Comparison of ENCODE assay signal across 22 mouse cellular contexts in the genomic region with DNA sequence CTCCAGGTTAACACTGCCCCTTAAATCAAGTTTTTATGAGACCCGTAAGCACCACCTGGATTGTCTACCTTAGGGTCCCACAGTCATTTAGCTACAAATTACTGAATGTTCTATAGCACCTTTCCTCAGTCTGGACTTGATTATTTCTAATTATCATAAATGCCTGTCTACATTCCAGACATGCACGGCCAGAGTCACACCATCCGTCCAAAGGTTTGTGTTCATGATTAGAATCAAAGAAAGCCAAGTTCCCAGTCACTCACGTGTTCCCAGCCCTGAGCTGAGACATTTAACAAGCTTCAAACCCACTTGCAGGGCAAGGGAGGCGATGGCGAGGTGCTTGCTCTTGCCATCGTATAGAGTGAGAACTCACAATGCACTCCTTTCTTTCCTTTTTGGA.
A peak's percentile ranks its signal among the peaks of the same experiment; 100 is the strongest.
DNase-seq lines count a peak whose midpoint lies in the region; ATAC-seq and TF ChIP-seq lines count a peak whose summit lies in the region.
"Had no signal": no experiment of that assay in that cellular context is flagged by ENCODE, and none has a peak within 500 bp of the region (broad histone marks: within the 10 kb centered on the region; RNA-seq: fewer than 3 reads in every experiment).

No protein-coding gene starts in this region.

- H3K4me1 ChIP-seq in limb, embryonic 13.5 days = peaks cover 17% of the 10 kb centered on the region
- H3K4me1 ChIP-seq in thymus, adult 2 months (replicated peaks; ENCODE audit: control insufficient read depth, insufficient read depth, low read length) = no peaks in the 10 kb centered on the region
- H3K4me1 ChIP-seq: forebrain, embryonic 13.5 days; heart, embryonic 10.5 days; hindbrain, embryonic 15.5 days; intestine, embryonic 15.5 days; liver, embryonic 15.5 days; lung, embryonic 15.5 days; midbrain, embryonic 15.5 days; neural tube, embryonic 12.5 days had no signal

- ATAC-seq in limb, embryonic 13.5 days (ENCODE audit: low FRiP score, low read depth) = peak; percentile 71
- ATAC-seq: forebrain, embryonic 13.5 days; intestine, embryonic 15.5 days; midbrain, embryonic 15.5 days had no signal

- H3K9ac ChIP-seq in limb, embryonic 13.5 days = no peak overlapping the region
- H3K9ac ChIP-seq: forebrain, embryonic 13.5 days; hindbrain, embryonic 15.5 days; intestine, embryonic 15.5 days; liver, embryonic 15.5 days; lung, embryonic 15.5 days; midbrain, embryonic 15.5 days; neural tube, embryonic 12.5 days had no signal

- H3K27ac ChIP-seq in limb, embryonic 13.5 days = no peak overlapping the region
- H3K27ac ChIP-seq in thymus, adult 2 months (ENCODE audit: control insufficient read depth, insufficient read depth, low read length) = no peak overlapping the region
- H3K27ac ChIP-seq: forebrain, embryonic 13.5 days; heart, embryonic 10.5 days; hindbrain, embryonic 15.5 days; intestine, embryonic 15.5 days; liver, embryonic 15.5 days; lung, embryonic 15.5 days; midbrain, embryonic 15.5 days; neural tube, embryonic 12.5 days had no signal

- DNase-seq in embryo, embryonic 10 days (ENCODE audit: low spot score) = peak; percentile 5
- DNase-seq in embryo, embryonic 10.5 days (ENCODE audit: low spot score) = no peak
- peak; percentile 60 for DNase-seq in kidney, adult 9 months
- DNase-seq in kidney, postnatal 25 days = peak; percentile 43 to 51
- DNase-seq in gastrocnemius, postnatal 36 days = no peak
- no peak for DNase-seq in thymus, adult 2 months
- DNase-seq in thymus, postnatal 4 days = no peak
- DNase-seq: cerebellum, adult 11 months; cerebellum, adult 9-11 months; heart, postnatal 4 days; liver; lung, postnatal 36 days; thymus, postnatal 36 days had no signal

- H3K4me2 ChIP-seq in limb, embryonic 13.5 days (replicated peaks) = 0 out of 2 replicates have a peak overlapping the region, but pooled peaks have one; percentile 4
- H3K4me2 ChIP-seq: forebrain, embryonic 13.5 days; hindbrain, embryonic 15.5 days; intestine, embryonic 15.5 days; liver, embryonic 15.5 days; lung, embryonic 15.5 days; midbrain, embryonic 15.5 days; neural tube, embryonic 12.5 days had no signal

- TF ChIP-seq CTCF in thymus, adult 2 months (IDR thresholded peaks at IDR 0.05; ENCODE audit: borderline replicate concordance, control insufficient read depth, extremely low read depth, insufficient read depth, low read length, poor library complexity) = no peak

- intact Hi-C loops in gastrocnemius, postnatal 36 days (cut with DNase I) = no loop called here

- H3K36me3 ChIP-seq in limb, embryonic 13.5 days = no peaks in the 10 kb centered on the region
- H3K36me3 ChIP-seq in thymus, adult 2 months (ENCODE audit: control insufficient read depth, insufficient read depth, low read length) = no peaks in the 10 kb centered on the region
- H3K36me3 ChIP-seq: heart, embryonic 10.5 days; hindbrain, embryonic 15.5 days; intestine, embryonic 15.5 days; liver, embryonic 15.5 days; lung, embryonic 15.5 days; midbrain, embryonic 15.5 days; neural tube, embryonic 12.5 days had no signal

- H3K9me3 ChIP-seq in limb, embryonic 13.5 days = no peaks in the 10 kb centered on the region
- H3K9me3 ChIP-seq: forebrain, embryonic 13.5 days; heart, embryonic 10.5 days; hindbrain, embryonic 15.5 days; intestine, embryonic 15.5 days; liver, embryonic 15.5 days; lung, embryonic 15.5 days; midbrain, embryonic 15.5 days; neural tube, embryonic 12.5 days had no signal

- H3K27me3 ChIP-seq in limb, embryonic 13.5 days = peaks cover 24% of the 10 kb centered on the region
- no peaks in the 10 kb centered on the region for H3K27me3 ChIP-seq in thymus, adult 2 months (ENCODE audit: control insufficient read depth, insufficient read depth, low read length)
- H3K27me3 ChIP-seq: hindbrain, embryonic 15.5 days; intestine, embryonic 15.5 days; liver, embryonic 15.5 days; lung, embryonic 15.5 days; neural tube, embryonic 12.5 days had no signal

- H3K4me3 ChIP-seq in limb, embryonic 13.5 days = no peak overlapping the region
- H3K4me3 ChIP-seq in thymus, adult 2 months (ENCODE audit: control insufficient read depth, insufficient read depth, low read length) = no peak overlapping the region
- H3K4me3 ChIP-seq: forebrain, embryonic 13.5 days; heart, embryonic 10.5 days; hindbrain, embryonic 15.5 days; intestine, embryonic 15.5 days; liver, embryonic 15.5 days; lung, embryonic 15.5 days; midbrain, embryonic 15.5 days; neural tube, embryonic 12.5 days had no signal

- TF ChIP-seq POLR2A in thymus, adult 2 months (IDR thresholded peaks at IDR 0.05; ENCODE audit: control insufficient read depth, extremely low read depth, insufficient read depth, low read length, poor library complexity) = no peak

- 14% methylated on average over 7 of the region's 7 CpGs for WGBS in limb, embryonic 13.5 days
- WGBS in thymus, adult 2 months = 87% methylated on average over 7 of the region's 7 CpGs

Comparison
In these comparisons a context has a peak if more than half of its experiments do, and no peak if none do; other contexts are left out.
1. DNase-seq: peak in embryo, embryonic 10 days (single experiment), kidney, adult 9 months (single experiment) and kidney, postnatal 25 days (2 of 2); none in embryo, embryonic 10.5 days (single experiment), gastrocnemius, postnatal 36 days (0 of 2), thymus, adult 2 months (single experiment) and thymus, postnatal 4 days (single experiment).